13 mouse cellular contexts compared by ENCODE assay signal in the genomic region with DNA sequence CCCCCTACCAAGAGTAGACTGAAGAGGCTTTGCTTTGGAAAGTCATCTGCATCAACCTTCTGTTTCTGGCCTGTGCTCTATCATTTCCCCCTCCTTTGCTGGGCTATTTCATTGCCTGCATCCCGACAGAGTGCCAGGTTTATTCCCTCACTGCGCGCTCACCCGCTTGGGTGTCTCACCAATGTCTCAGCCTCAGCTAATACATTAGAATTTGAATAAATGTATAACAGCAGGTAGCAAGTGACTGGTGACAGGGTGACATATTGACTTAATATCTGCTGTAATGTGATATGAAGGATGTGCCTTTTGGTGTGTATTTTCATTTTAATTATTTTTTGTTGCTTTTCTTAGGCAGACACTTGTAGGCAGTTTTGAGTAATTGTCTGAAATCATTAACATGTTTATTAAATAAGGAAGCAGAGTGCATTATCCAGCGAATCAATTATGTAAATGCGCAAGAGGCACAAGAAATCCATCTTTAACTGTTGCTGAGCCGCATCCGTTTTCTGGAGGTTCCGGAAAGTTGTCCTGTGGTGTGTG.
"Had no signal": no experiment of that assay in that cellular context is flagged by ENCODE, and none has a peak within 500 bp of the region (broad histone marks: within the 10 kb centered on the region; RNA-seq: fewer than 3 reads in every experiment).

No protein-coding gene starts in this region.

- H3K36me3 ChIP-seq: neural tube, embryonic 12.5 days had no signal

- H3K27ac ChIP-seq: layer of hippocampus, adult 2 months; limb, embryonic 13.5 days; liver, embryonic 14.5 days; neural tube, embryonic 12.5 days had no signal

- H3K4me2 ChIP-seq: limb, embryonic 13.5 days; neural tube, embryonic 12.5 days had no signal

- H3K4me1 ChIP-seq: limb, embryonic 13.5 days; neural tube, embryonic 12.5 days had no signal

- DNase-seq: kidney, adult 18-20 months; kidney, postnatal 10 days; kidney, postnatal 4 days; left cerebral cortex, postnatal 4 days; lung, adult 18-20 months; right cerebral cortex, adult 18-20 months; right cerebral cortex, postnatal 25 days; thymus, postnatal 36 days had no signal

- H3K4me3 ChIP-seq: layer of hippocampus, adult 2 months; limb, embryonic 13.5 days; myocyte; neural tube, embryonic 12.5 days had no signal

- H3K9ac ChIP-seq: limb, embryonic 13.5 days; liver, embryonic 14.5 days; neural tube, embryonic 12.5 days had no signal

- H3K27me3 ChIP-seq: limb, embryonic 13.5 days; neural tube, embryonic 12.5 days had no signal
